Mouse (Mus musculus) R1 (cell line): ENCODE results near the gene Trim14.

Experiments used
- DNase-seq: peaks from one replicate; pipeline ENCODE4 v3.0.0-alpha.2; 2018; ENCODE audit warnings: low read depth, low spot score

The Trim14 gene

GRCm38 (mm10) chr4:46529722-46530121 lies 6.2 kb downstream of the Trim14 start:
- no peak for DNase-seq

- peak; percentile 41 for DNase-seq
Measured at GRCm38 (mm10) chr4:46527558-46527926, 8.4 kb downstream of the Trim14 start.

GRCm38 (mm10) chr4:46526798-46527557 lies 9.0 kb downstream of the Trim14 start:
- peak; percentile 64 for DNase-seq

GRCm38 (mm10) chr4:46526226-46526625 lies 9.7 kb downstream of the Trim14 start:
- no peak for DNase-seq

GRCm38 (mm10) chr4:46523324-46523723 lies 12.6 kb downstream of the Trim14 start:
- DNase-seq: no peak

GRCm38 (mm10) chr4:46521457-46521856 lies 14.5 kb downstream of the Trim14 start:
- no peak for DNase-seq

GRCm38 (mm10) chr4:46520491-46520890 lies 15.4 kb downstream of the Trim14 start:
- no peak for DNase-seq

GRCm38 (mm10) chr4:46507736-46508460 lies 28.0 kb downstream of the Trim14 start:
- peak; percentile 87 for DNase-seq

GRCm38 (mm10) chr4:46506801-46507610 lies 28.9 kb downstream of the Trim14 start:
- DNase-seq: peak; percentile 85

- DNase-seq: no peak
Measured at GRCm38 (mm10) chr4:46505361-46506057, 30.4 kb downstream of the Trim14 start.

GRCm38 (mm10) chr4:46503881-46504280 lies 32.1 kb downstream of the Trim14 start:
- no peak for DNase-seq

GRCm38 (mm10) chr4:46502606-46503502 lies 33.1 kb downstream of the Trim14 start:
- DNase-seq: no peak

- peak; percentile 57 for DNase-seq
Measured at GRCm38 (mm10) chr4:46498976-46499375, 37.0 kb downstream of the Trim14 start.

- DNase-seq: no peak
Measured at GRCm38 (mm10) chr4:46498511-46498910, 37.4 kb downstream of the Trim14 start.

- peak; percentile 71 for DNase-seq
Measured at GRCm38 (mm10) chr4:46497286-46497892, 38.6 kb downstream of the Trim14 start.

- no peak for DNase-seq
Measured at GRCm38 (mm10) chr4:46495543-46495942, 40.4 kb downstream of the Trim14 start.

GRCm38 (mm10) chr4:46493071-46493470 lies 42.9 kb downstream of the Trim14 start:
- DNase-seq: no peak

- DNase-seq: peak; percentile 97
Measured at GRCm38 (mm10) chr4:46489028-46489925, 46.7 kb downstream of the Trim14 start, which contains the start of gene Nans. TSS of gene Nans (plus strand) at chr4:46489248.

GRCm38 (mm10) chr4:46487348-46487747 lies 48.6 kb downstream of the Trim14 start:
- DNase-seq: no peak
